Mouse (Mus musculus): Measurements from ENCODE around the gene Ushbp1. TPM values are rescaled to one million over a fixed set of nuclear protein-coding genes. Genes with fewer than 3 reads are reported as not detected.

The Ushbp1 gene
- polyA plus RNA-seq, 1 experiment from 2014 or later, result 20.6 TPM

GRCm38 (mm10) chr8:71406099-71407015, 10.8 kb upstream of the Ushbp1 start:
- Histone ChIP-seq H3K4me2 (ENCODE audit: low read depth, low read length) (peak overlapping the region; percentile 96), H3K27ac (ENCODE audit: low read length) (peak overlapping the region; percentile 38), H3K4me1 (ENCODE audit: control insufficient read depth, insufficient read depth, low read length) (peaks cover 17% of the 10 kb centered on the region), H3K36me3 (ENCODE audit: control insufficient read depth, insufficient read depth) (peaks cover 15% of the 10 kb centered on the region), H3K4me3 (ENCODE audit: low read length) (peak overlapping the region; percentile 80), H3K9ac (ENCODE audit: low read length) (peak overlapping the region; percentile 85), H3K9me3 (replicated peaks; ENCODE audit: control insufficient read depth, low read length) (no peaks in the 10 kb centered on the region), H3K27me3 (ENCODE audit: control insufficient read depth, insufficient read depth, low read length) (no peaks in the 10 kb centered on the region)
- ATAC-seq (replicated peaks; ENCODE audit: extremely low read depth, insufficient read depth, low FRiP score), result peak; percentile 71
- 2% methylated on average over 55 of the region's 55 CpGs for WGBS

- Histone ChIP-seq H3K4me1 (ENCODE audit: control insufficient read depth, insufficient read depth, low read length) (peaks cover 17% of the 10 kb centered on the region), H3K27me3 (ENCODE audit: control insufficient read depth, insufficient read depth, low read length) (no peaks in the 10 kb centered on the region), H3K27ac (ENCODE audit: low read length) (peak within 1 kb of the TSS; percentile 38), H3K4me3 (ENCODE audit: low read length) (peak within 1 kb of the TSS; percentile 80), H3K4me2 (ENCODE audit: low read depth, low read length) (peak within 1 kb of the TSS; percentile 96), H3K9me3 (replicated peaks; ENCODE audit: control insufficient read depth, low read length) (no peaks in the 10 kb centered on the region), H3K9ac (ENCODE audit: low read length) (peak within 1 kb of the TSS; percentile 85), H3K36me3 (ENCODE audit: control insufficient read depth, insufficient read depth) (peaks cover 15% of the 10 kb centered on the region)
- ATAC-seq (replicated peaks; ENCODE audit: extremely low read depth, insufficient read depth, low FRiP score), result peak; percentile 89
- 15% methylated on average over 33 of the region's 33 CpGs for WGBS
These were observed 9.9 kb upstream of the Ushbp1 start, which contains the start of gene Ankle1 for GRCm38 (mm10) chr8:71405401-71406098. TSS of gene Ankle1 (plus strand) at chr8:71406010.

- Histone ChIP-seq H3K27ac (ENCODE audit: low read length) (no peak overlapping the region), H3K9me3 (replicated peaks; ENCODE audit: control insufficient read depth, low read length) (no peaks in the 10 kb centered on the region), H3K4me2 (ENCODE audit: low read depth, low read length) (peak overlapping the region; percentile 96; the same call in 1 of the 2 replicates), H3K4me1 (ENCODE audit: control insufficient read depth, insufficient read depth, low read length) (peaks cover 17% of the 10 kb centered on the region), H3K36me3 (ENCODE audit: control insufficient read depth, insufficient read depth) (peaks cover 15% of the 10 kb centered on the region), H3K4me3 (ENCODE audit: low read length) (no peak overlapping the region), H3K27me3 (ENCODE audit: control insufficient read depth, insufficient read depth, low read length) (no peaks in the 10 kb centered on the region), H3K9ac (ENCODE audit: low read length) (no peak overlapping the region)
- no peak for ATAC-seq (replicated peaks; ENCODE audit: extremely low read depth, insufficient read depth, low FRiP score)
- 88% methylated on average over 9 of the region's 9 CpGs for WGBS
These were observed 9.3 kb upstream of the Ushbp1 start for GRCm38 (mm10) chr8:71404951-71405351.

GRCm38 (mm10) chr8:71404011-71404410, 8.4 kb upstream of the Ushbp1 start:
- WGBS, result 83% methylated on average over 8 of the region's 8 CpGs
- Histone ChIP-seq H3K4me1 (ENCODE audit: control insufficient read depth, insufficient read depth, low read length) (peaks cover 17% of the 10 kb centered on the region), H3K9ac (ENCODE audit: low read length) (no peak overlapping the region), H3K4me2 (ENCODE audit: low read depth, low read length) (no peak overlapping the region), H3K27me3 (ENCODE audit: control insufficient read depth, insufficient read depth, low read length) (no peaks in the 10 kb centered on the region), H3K36me3 (ENCODE audit: control insufficient read depth, insufficient read depth) (peaks cover 15% of the 10 kb centered on the region), H3K27ac (ENCODE audit: low read length) (no peak overlapping the region), H3K9me3 (replicated peaks; ENCODE audit: control insufficient read depth, low read length) (no peaks in the 10 kb centered on the region), H3K4me3 (ENCODE audit: low read length) (no peak overlapping the region)
- no peak for ATAC-seq (replicated peaks; ENCODE audit: extremely low read depth, insufficient read depth, low FRiP score)

GRCm38 (mm10) chr8:71403107-71403885, 7.7 kb upstream of the Ushbp1 start:
- Histone ChIP-seq H3K4me1 (ENCODE audit: control insufficient read depth, insufficient read depth, low read length) (peaks cover 17% of the 10 kb centered on the region), H3K27ac (ENCODE audit: low read length) (no peak overlapping the region), H3K36me3 (ENCODE audit: control insufficient read depth, insufficient read depth) (peaks cover 15% of the 10 kb centered on the region), H3K9me3 (replicated peaks; ENCODE audit: control insufficient read depth, low read length) (no peaks in the 10 kb centered on the region), H3K4me3 (ENCODE audit: low read length) (no peak overlapping the region), H3K27me3 (ENCODE audit: control insufficient read depth, insufficient read depth, low read length) (no peaks in the 10 kb centered on the region), H3K4me2 (ENCODE audit: low read depth, low read length) (no peak overlapping the region), H3K9ac (ENCODE audit: low read length) (no peak overlapping the region)
- no peak for ATAC-seq (replicated peaks; ENCODE audit: extremely low read depth, insufficient read depth, low FRiP score)
- WGBS, result 63% methylated on average over 6 of the region's 6 CpGs

- Histone ChIP-seq H3K27me3 (ENCODE audit: control insufficient read depth, insufficient read depth, low read length) (no peaks in the 10 kb centered on the region), H3K4me1 (ENCODE audit: control insufficient read depth, insufficient read depth, low read length) (peaks cover 20% of the 10 kb centered on the region), H3K9ac (ENCODE audit: low read length) (no peak overlapping the region), H3K4me3 (ENCODE audit: low read length) (no peak overlapping the region), H3K4me2 (ENCODE audit: low read depth, low read length) (no peak overlapping the region), H3K36me3 (ENCODE audit: control insufficient read depth, insufficient read depth) (peaks cover 12% of the 10 kb centered on the region), H3K9me3 (replicated peaks; ENCODE audit: control insufficient read depth, low read length) (no peaks in the 10 kb centered on the region), H3K27ac (ENCODE audit: low read length) (no peak overlapping the region)
- no peak for ATAC-seq (replicated peaks; ENCODE audit: extremely low read depth, insufficient read depth, low FRiP score)
- WGBS, result 84% methylated on average over 9 of the region's 9 CpGs
These were observed 6.9 kb upstream of the Ushbp1 start for GRCm38 (mm10) chr8:71402446-71402964.

GRCm38 (mm10) chr8:71401454-71401853, 5.9 kb upstream of the Ushbp1 start:
- Histone ChIP-seq H3K27ac (ENCODE audit: low read length) (no peak overlapping the region), H3K4me1 (ENCODE audit: control insufficient read depth, insufficient read depth, low read length) (peaks cover 16% of the 10 kb centered on the region), H3K36me3 (ENCODE audit: control insufficient read depth, insufficient read depth) (peaks cover 10% of the 10 kb centered on the region), H3K9me3 (replicated peaks; ENCODE audit: control insufficient read depth, low read length) (no peaks in the 10 kb centered on the region), H3K27me3 (ENCODE audit: control insufficient read depth, insufficient read depth, low read length) (no peaks in the 10 kb centered on the region), H3K9ac (ENCODE audit: low read length) (no peak overlapping the region), H3K4me2 (ENCODE audit: low read depth, low read length) (no peak overlapping the region), H3K4me3 (ENCODE audit: low read length) (no peak overlapping the region)
- no peak for ATAC-seq (replicated peaks; ENCODE audit: extremely low read depth, insufficient read depth, low FRiP score)

- ATAC-seq (replicated peaks; ENCODE audit: extremely low read depth, insufficient read depth, low FRiP score), result no peak
- 88% methylated on average over 2 of the region's 2 CpGs for WGBS
- H3K9ac ChIP-seq (ENCODE audit: low read length), result no peak overlapping the region
- H3K4me3 ChIP-seq (ENCODE audit: low read length), result no peak overlapping the region
- H3K4me2 ChIP-seq (ENCODE audit: low read depth, low read length), result no peak overlapping the region
- H3K36me3 ChIP-seq (ENCODE audit: control insufficient read depth, insufficient read depth), result peaks cover 10% of the 10 kb centered on the region
- peaks cover 13% of the 10 kb centered on the region for H3K4me1 ChIP-seq (ENCODE audit: control insufficient read depth, insufficient read depth, low read length)
- no peaks in the 10 kb centered on the region for H3K9me3 ChIP-seq (replicated peaks; ENCODE audit: control insufficient read depth, low read length)
- H3K27ac ChIP-seq (ENCODE audit: low read length), result no peak overlapping the region
- H3K27me3 ChIP-seq (ENCODE audit: control insufficient read depth, insufficient read depth, low read length), result no peaks in the 10 kb centered on the region
These were observed 5.2 kb upstream of the Ushbp1 start for GRCm38 (mm10) chr8:71400826-71401225.
